Mouse (Mus musculus) lung, embryonic 15.5 days (tissue): ENCODE data around the gene Ino80d. TPM values are rescaled to one million over a fixed set of nuclear protein-coding genes. Genes with fewer than 3 reads are reported as not detected.

Experiments used
- microRNA-seq: library from miRNA; unstranded; fragments of <30 nt; microRNA quantifications from one replicate; pipeline ENCODE4, GENCODE M21; 2016
- polyA plus RNA-seq: library from polyadenylated mRNA; unstranded; fragments of >200 nt; fragmentation: Nextera tagmentation; extraction: Ambion mirVana; gene quantifications from 2 replicates; pipeline ENCODE4 v1.2.1, GENCODE M21; 2015

Gene Ino80d
- polyA plus RNA-seq, 1 experiment from 2014 or later = 11.7 TPM

Small RNA genes lying within 50 kb of the gene (microRNA-seq; reads per million reads assigned to microRNA genes)
- gene Gm24557 (not detected), gene Gm44468 (not detected)

Other genes with a start within 250 kb of the Ino80d start
- gene Eef1b2, start 62.2 kb upstream of the Ino80d start, polyA plus RNA-seq = 516 and 540 TPM in 2 replicates
- gene Ndufs1, start 62.2 kb upstream of the Ino80d start, polyA plus RNA-seq = 131 and 132 TPM in 2 replicates
- gene Gpr1, start 99.9 kb upstream of the Ino80d start, polyA plus RNA-seq = not detected in 2 replicates
- 5.0 and 7.9 TPM in 2 replicates for gene Zdbf2, start 158.6 kb upstream of the Ino80d start, polyA plus RNA-seq